Mouse (Mus musculus): Measurements from ENCODE around the gene Mbnl1.

- no peak for TF ChIP-seq EP300 (IDR thresholded peaks at IDR 0.05; ENCODE audit: low read depth)
- TF ChIP-seq CTCF (IDR thresholded peaks at IDR 0.05; ENCODE audit: low read depth): no peak
These were observed 34.9 kb downstream of the Mbnl1 start for GRCm38 (mm10) chr3:60507496-60507895.

Measured in heart, postnatal 0 days (tissue).